Mouse (Mus musculus) erythroblast, embryonic 14.5 days (primary cell): ENCODE measurements around the gene Zbtb4.

Experiments used
- GATA1 ChIP-seq: IDR thresholded peaks from 2 replicates; pipeline ENCODE4 v1.6.1; 2012; ENCODE audit warnings: low read length, inconsistent platforms, mixed read lengths
- TAL1 ChIP-seq: IDR thresholded peaks from 3 replicates; pipeline ENCODE4 v1.6.1; 2012; ENCODE audit warnings: low read length, inconsistent platforms, mixed read lengths

GRCm38 (mm10) chr11:69716953-69717352, 48.8 kb upstream of the Zbtb4 start:
- TF ChIP-seq GATA1 (no peak), TAL1 (no peak)
